Mouse (Mus musculus) limb, embryonic 11.5 days (tissue): ENCODE data around the gene Usp1. TPM values are rescaled to one million over a fixed set of nuclear protein-coding genes. Genes with fewer than 3 reads are reported as not detected.
"Not testable (repeated sequence)": the region's sequence is repeated elsewhere in the genome, so short reads cannot be mapped to it uniquely, and the experiment has no call there.

ENCODE experiments used
- ATAC-seq: fragments of 200-750 bp; cut with Nextera tagmentation; 2 replicates; pipeline ENCODE4 v1.8.0; 2017; ENCODE audit warnings: low read depth; ENCODE audit not compliant: insufficient number of reproducible peaks, low FRiP score, low TSS enrichment
- DNase-seq: peaks from one replicate; pipeline ENCODE4 v3.0.0-alpha.2; 2015; ENCODE audit warnings: low spot score
- H3K27ac ChIP-seq: fragments of 300-500 bp; sonication (generic); replicated peaks from 2 replicates; pipeline ENCODE4 v1.5.1; 2014; ENCODE audit warnings: low read depth, mild to moderate bottlenecking, low read length
- H3K27me3 ChIP-seq: fragments of 300-500 bp; sonication (generic); 2 replicates; pipeline ENCODE4 v1.6.1; 2014; ENCODE audit warnings: mild to moderate bottlenecking, low read length, mixed read lengths; ENCODE audit not compliant: control insufficient read depth, insufficient read depth
- H3K36me3 ChIP-seq: fragments of 300-500 bp; sonication (generic); 2 replicates; pipeline ENCODE4 v1.6.1; 2014; ENCODE audit warnings: mild to moderate bottlenecking, low read length, moderate library complexity, mixed read lengths; ENCODE audit not compliant: control insufficient read depth, insufficient read depth
- H3K4me1 ChIP-seq: fragments of 300-500 bp; sonication (generic); 2 replicates; pipeline ENCODE4 v1.6.1; 2014; ENCODE audit warnings: low read length, mixed read lengths; ENCODE audit not compliant: control insufficient read depth, insufficient read depth
- H3K4me2 ChIP-seq: fragments of 300-500 bp; sonication (generic); 2 replicates; pipeline ENCODE4 v1.6.1; 2014; ENCODE audit warnings: low read depth, mild to moderate bottlenecking, moderate library complexity; ENCODE audit not compliant: severe bottlenecking
- H3K4me3 ChIP-seq: fragments of 300-500 bp; sonication (generic); 2 replicates; pipeline ENCODE4 v1.5.1; 2014; ENCODE audit warnings: low read depth, low read length
- H3K9ac ChIP-seq: fragments of 300-500 bp; sonication (generic); 2 replicates; pipeline ENCODE4 v1.6.1; 2014; ENCODE audit warnings: mild to moderate bottlenecking, low read length
- H3K9me3 ChIP-seq: fragments of 300-500 bp; sonication (generic); 2 replicates; pipeline ENCODE4 v1.6.1; 2016; ENCODE audit warnings: low read length; ENCODE audit not compliant: control insufficient read depth
- WGBS: fragments of 180-500 bp; shearing (Covaris S2); extraction: QIAGEN DNeasy Blood & Tissue Kit; methylation state at CpG from one replicate; pipeline ENCODE4 v1.1.7; 2014; 5-methylcytosine and 5-hydroxymethylcytosine counted together
- polyA plus RNA-seq: library from polyadenylated mRNA; unstranded; fragments of >200 nt; fragmentation: Nextera tagmentation; extraction: Ambion mirVana; gene quantifications from 2 replicates; pipeline ENCODE4 v1.2.1, GENCODE M21; 2014

The Usp1 gene
- polyA plus RNA-seq, 1 experiment from 2014 or later = 132 TPM

GRCm38 (mm10) chr4:98960243-98960642 is 36.6 kb downstream of the Usp1 start:
- Histone ChIP-seq H3K27ac (no peak overlapping the region), H3K4me1 (no peaks in the 10 kb centered on the region), H3K4me3 (no peak overlapping the region), H3K27me3 (no peaks in the 10 kb centered on the region), H3K36me3 (peaks cover 10% of the 10 kb centered on the region; the same call in 1 of the 2 replicates), H3K9ac (no peak overlapping the region), H3K4me2 (no peak overlapping the region), H3K9me3 (no peaks in the 10 kb centered on the region)
- DNase-seq (no peak), ATAC-seq (no peak)
- 93% methylated on average over 3 of the region's 3 CpGs for WGBS

DNA sequence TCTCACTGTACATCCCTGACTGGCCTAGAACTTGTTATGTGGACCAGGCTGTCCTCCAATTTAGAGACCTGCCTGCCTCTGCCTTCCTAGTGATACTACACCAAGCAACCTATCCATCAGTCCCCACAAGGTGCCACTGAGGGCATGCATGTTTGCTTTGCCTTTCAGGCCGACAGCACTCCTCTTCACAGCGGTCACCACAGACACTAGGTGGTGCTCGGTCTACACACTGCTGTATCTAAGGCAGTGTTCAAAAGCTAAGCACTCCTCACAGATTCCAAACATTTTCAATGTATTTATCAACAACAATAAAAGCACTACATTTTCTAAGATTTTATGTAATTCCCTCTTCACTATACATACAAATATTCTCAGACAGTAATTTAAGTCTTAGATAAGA is 46.3 kb downstream of the Usp1 start:
- DNase-seq (no peak), ATAC-seq (no peak)
- WGBS = 94% methylated on average over 3 of the region's 3 CpGs

GRCm38 (mm10) chr4:98975741-98976140 is 52.1 kb downstream of the Usp1 start:
- Histone ChIP-seq H3K9ac (no peak overlapping the region), H3K36me3 (peaks cover 14% of the 10 kb centered on the region; the same call in 1 of the 2 replicates), H3K9me3 (no peaks in the 10 kb centered on the region), H3K27ac (no peak overlapping the region), H3K4me2 (no peak overlapping the region), H3K27me3 (no peaks in the 10 kb centered on the region), H3K4me3 (no peak overlapping the region), H3K4me1 (no peaks in the 10 kb centered on the region)
- ATAC-seq (no peak), DNase-seq (no peak)
- WGBS = 80% methylated on average over 8 of the region's 8 CpGs

More for the DNA sequence above, 46.3 kb downstream of the Usp1 start:
- Histone ChIP-seq H3K4me3 (no peak overlapping the region), H3K4me1 (no peaks in the 10 kb centered on the region), H3K9ac (no peak overlapping the region), H3K36me3 (peaks cover 13% of the 10 kb centered on the region; the same call in 1 of the 2 replicates), H3K9me3 (no peaks in the 10 kb centered on the region), H3K27me3 (no peaks in the 10 kb centered on the region), H3K4me2 (no peak overlapping the region), H3K27ac (no peak overlapping the region)

- H3K36me3 ChIP-seq, H3K9me3 ChIP-seq, H3K27ac ChIP-seq, H3K4me2 ChIP-seq, H3K9ac ChIP-seq, H3K27me3 ChIP-seq, H3K4me3 ChIP-seq, H3K4me1 ChIP-seq, ATAC-seq, DNase-seq: not testable (repeated sequence)
- 100% methylated on average over 2 of the region's 2 CpGs for WGBS
These were observed 54.7 kb downstream of the Usp1 start for GRCm38 (mm10) chr4:98978288-98978687.

DNA sequence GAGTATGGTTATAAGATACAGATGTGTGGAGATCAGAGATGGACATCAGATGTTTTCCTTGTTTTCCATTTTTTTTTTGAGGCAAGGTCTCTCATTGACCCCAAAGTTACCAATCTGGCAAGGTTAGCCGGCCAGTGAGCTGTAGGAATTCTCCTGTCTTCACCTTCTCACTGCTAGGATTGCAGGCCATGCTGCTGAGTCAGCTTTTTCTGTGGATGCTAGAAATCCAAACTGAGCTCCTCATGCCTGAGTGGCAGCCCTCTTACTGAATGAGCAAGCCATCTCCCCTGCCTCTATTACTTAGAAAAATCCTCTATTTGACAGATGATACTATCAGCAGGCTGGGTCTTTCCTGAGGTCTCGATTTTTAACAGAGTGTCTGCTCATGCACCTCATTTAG is 55.1 kb downstream of the Usp1 start:
- H3K4me3 ChIP-seq = no peak overlapping the region
- no peak overlapping the region for H3K27ac ChIP-seq
- H3K9me3 ChIP-seq = no peaks in the 10 kb centered on the region
- H3K27me3 ChIP-seq = no peaks in the 10 kb centered on the region
- no peak overlapping the region for H3K4me2 ChIP-seq
- no peaks in the 10 kb centered on the region for H3K4me1 ChIP-seq
- ATAC-seq = no peak
- 90% methylated on average over 2 of the region's 2 CpGs for WGBS
- H3K36me3 ChIP-seq = peaks cover 7% of the 10 kb centered on the region; the same call in 1 of the 2 replicates
- DNase-seq = no peak
- H3K9ac ChIP-seq = no peak overlapping the region

GRCm38 (mm10) chr4:98979976-98980375 is 56.4 kb downstream of the Usp1 start:
- 74% methylated on average over 3 of the region's 3 CpGs for WGBS
- H3K4me3 ChIP-seq, H3K9me3 ChIP-seq, H3K27ac ChIP-seq, H3K36me3 ChIP-seq, H3K4me1 ChIP-seq, H3K27me3 ChIP-seq, H3K9ac ChIP-seq, DNase-seq, ATAC-seq, H3K4me2 ChIP-seq: not testable (repeated sequence)

DNA sequence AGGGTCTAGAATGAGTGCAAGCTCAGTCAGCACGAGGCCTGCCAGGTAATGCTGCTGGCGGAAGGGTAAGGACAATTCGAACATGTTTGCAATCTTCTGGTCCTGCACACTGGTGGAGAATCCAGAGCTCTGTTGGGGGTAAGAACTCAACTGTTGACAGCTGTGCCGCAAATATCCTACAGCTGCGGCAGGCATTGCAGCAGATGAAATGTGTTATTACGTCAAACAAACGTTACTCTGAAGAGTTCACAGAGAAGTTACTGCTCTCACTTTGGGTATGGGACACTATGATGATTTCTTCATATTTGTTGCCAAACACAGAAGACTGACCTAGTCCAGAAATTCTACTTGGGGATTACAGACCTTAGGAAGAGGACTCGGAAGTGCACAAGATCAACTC is 61.1 kb downstream of the Usp1 start:
- Histone ChIP-seq H3K4me3 (no peak overlapping the region), H3K9me3 (no peaks in the 10 kb centered on the region), H3K9ac (no peak overlapping the region), H3K36me3 (peaks cover 5% of the 10 kb centered on the region; the same call in 1 of the 2 replicates), H3K27me3 (no peaks in the 10 kb centered on the region), H3K4me2 (no peak overlapping the region), H3K27ac (no peak overlapping the region), H3K4me1 (no peaks in the 10 kb centered on the region)
- 90% methylated on average over 8 of the region's 8 CpGs for WGBS
- DNase-seq (no peak), ATAC-seq (no peak)

Other genes with a start within 250 kb of the Usp1 start
- gene L1td1, start 197.1 kb upstream of the Usp1 start, polyA plus RNA-seq = 0.23 and 0.36 TPM in 2 replicates
- gene Kank4, start 106.3 kb upstream of the Usp1 start, polyA plus RNA-seq = 3.0 and 3.6 TPM in 2 replicates
- not detected in 2 replicates for gene I0C0044D17Rik, start 100.0 kb upstream of the Usp1 start, polyA plus RNA-seq
- 1.4 and 1.7 TPM in 2 replicates for gene Angptl3, start 107.1 kb downstream of the Usp1 start, polyA plus RNA-seq
- gene Dock7, start 197.1 kb downstream of the Usp1 start, polyA plus RNA-seq = 96.2 and 113 TPM in 2 replicates